In genomic region chr1:52520131-52520530, GRCm38 (mm10) we compare ENCODE assay signal across 28 mouse cellular contexts. TPM values are rescaled to one million over a fixed set of nuclear protein-coding genes. Genes with fewer than 3 reads are reported as not detected.
DNase-seq lines count a peak whose midpoint lies in the region; ATAC-seq and TF ChIP-seq lines count a peak whose summit lies in the region.
"Had no signal": no experiment of that assay in that cellular context is flagged by ENCODE, and none has a peak within 500 bp of the region (broad histone marks: within the 10 kb centered on the region; RNA-seq: fewer than 3 reads in every experiment).

No protein-coding gene starts in this region.

- no peak for TF ChIP-seq CTCF in forebrain, postnatal 0 days (IDR thresholded peaks at IDR 0.05; ENCODE audit: low read depth)
- TF ChIP-seq CTCF in lung, embryonic 14.5 days (IDR thresholded peaks at IDR 0.05; ENCODE audit: low read depth): no peak

- H3K4me3 ChIP-seq in forebrain, embryonic 14.5 days (ENCODE audit: low read depth, low read length): no peak overlapping the region
- H3K4me3 ChIP-seq in forebrain, embryonic 12.5 days (replicated peaks): no peak overlapping the region
- no peak overlapping the region for H3K4me3 ChIP-seq in forebrain, postnatal 0 days (ENCODE audit: low read depth, low read length)
- H3K4me3 ChIP-seq in forebrain, embryonic 11.5 days (ENCODE audit: low read depth, low read length): no peak overlapping the region
- H3K4me3 ChIP-seq in lung, embryonic 14.5 days (ENCODE audit: low read depth, low read length): no peak overlapping the region
- no peak overlapping the region for H3K4me3 ChIP-seq in neural tube, embryonic 15.5 days (replicated peaks)
- H3K4me3 ChIP-seq: embryonic facial prominence, embryonic 12.5 days; embryonic facial prominence, embryonic 15.5 days; heart, adult 2 months; heart, embryonic 10.5 days; heart, embryonic 13.5 days had no signal

- no peaks in the 10 kb centered on the region for H3K9me3 ChIP-seq in forebrain, embryonic 14.5 days (replicated peaks; ENCODE audit: control insufficient read depth, low read length)
- no peaks in the 10 kb centered on the region for H3K9me3 ChIP-seq in forebrain, embryonic 12.5 days
- H3K9me3 ChIP-seq in forebrain, postnatal 0 days (ENCODE audit: low read length): no peaks in the 10 kb centered on the region
- H3K9me3 ChIP-seq in forebrain, embryonic 11.5 days (ENCODE audit: control insufficient read depth, low read length): no peaks in the 10 kb centered on the region
- no peaks in the 10 kb centered on the region for H3K9me3 ChIP-seq in lung, embryonic 14.5 days (ENCODE audit: low read depth, low read length)
- no peaks in the 10 kb centered on the region for H3K9me3 ChIP-seq in neural tube, embryonic 15.5 days (replicated peaks)
- H3K9me3 ChIP-seq: embryonic facial prominence, embryonic 12.5 days; embryonic facial prominence, embryonic 15.5 days; G1E; heart, embryonic 10.5 days; heart, embryonic 13.5 days had no signal

- peaks cover 3% of the 10 kb centered on the region; the same call in 1 of the 2 replicates for H3K4me1 ChIP-seq in forebrain, embryonic 14.5 days (ENCODE audit: control insufficient read depth, insufficient read depth, low read length)
- H3K4me1 ChIP-seq in forebrain, embryonic 12.5 days: no peaks in the 10 kb centered on the region
- H3K4me1 ChIP-seq in forebrain, postnatal 0 days (ENCODE audit: insufficient read depth): peaks cover 3% of the 10 kb centered on the region; the same call in 1 of the 2 replicates
- no peaks in the 10 kb centered on the region for H3K4me1 ChIP-seq in forebrain, embryonic 11.5 days (replicated peaks; ENCODE audit: control insufficient read depth, insufficient read depth, low read length)
- H3K4me1 ChIP-seq in lung, embryonic 14.5 days (ENCODE audit: insufficient read depth): no peaks in the 10 kb centered on the region
- H3K4me1 ChIP-seq in neural tube, embryonic 15.5 days: no peaks in the 10 kb centered on the region
- H3K4me1 ChIP-seq: embryonic facial prominence, embryonic 15.5 days had no signal

- H3K4me2 ChIP-seq in forebrain, embryonic 14.5 days (ENCODE audit: low read length): no peak overlapping the region
- no peak overlapping the region for H3K4me2 ChIP-seq in forebrain, embryonic 12.5 days
- no peak overlapping the region for H3K4me2 ChIP-seq in forebrain, postnatal 0 days (ENCODE audit: low read depth)
- no peak overlapping the region for H3K4me2 ChIP-seq in forebrain, embryonic 11.5 days (ENCODE audit: low read depth, low read length, severe bottlenecking)
- H3K4me2 ChIP-seq in lung, embryonic 14.5 days: no peak overlapping the region
- no peak overlapping the region for H3K4me2 ChIP-seq in neural tube, embryonic 15.5 days
- H3K4me2 ChIP-seq: embryonic facial prominence, embryonic 12.5 days; embryonic facial prominence, embryonic 15.5 days; heart, embryonic 13.5 days; hindbrain, embryonic 14.5 days had no signal

- DNase-seq in forebrain, embryonic 14.5 days (ENCODE audit: low spot score): peak; percentile 38
- DNase-seq in forebrain, postnatal 0 days: no peak
- no peak for DNase-seq in forebrain, embryonic 11.5 days (ENCODE audit: low spot score)
- DNase-seq in lung, embryonic 14.5 days: peak; percentile 23
- DNase-seq in lung, postnatal 14 days: no peak
- DNase-seq: adrenal gland, postnatal 10 days; adrenal gland, postnatal 36 days; B cell, adult 2 months; cerebellum, adult 11-12 months; cerebellum, adult 8-10 months; gastrocnemius, postnatal 36 days; heart, adult 2 months; heart, postnatal 14 days; heart, postnatal 4 days; kidney, adult 18-20 months had no signal

- H3K36me3 ChIP-seq in forebrain, embryonic 14.5 days (ENCODE audit: control insufficient read depth, insufficient read depth, low read length): no peaks in the 10 kb centered on the region
- H3K36me3 ChIP-seq in forebrain, embryonic 12.5 days (replicated peaks): no peaks in the 10 kb centered on the region
- no peaks in the 10 kb centered on the region for H3K36me3 ChIP-seq in forebrain, postnatal 0 days (ENCODE audit: insufficient read depth)
- H3K36me3 ChIP-seq in forebrain, embryonic 11.5 days (ENCODE audit: control insufficient read depth, insufficient read depth, low read length): no peaks in the 10 kb centered on the region
- H3K36me3 ChIP-seq in lung, embryonic 14.5 days (ENCODE audit: insufficient read depth): no peaks in the 10 kb centered on the region
- no peaks in the 10 kb centered on the region for H3K36me3 ChIP-seq in neural tube, embryonic 15.5 days
- H3K36me3 ChIP-seq: embryonic facial prominence, embryonic 12.5 days; embryonic facial prominence, embryonic 15.5 days; G1E; heart, embryonic 10.5 days; heart, embryonic 13.5 days had no signal

- H3K27ac ChIP-seq in forebrain, embryonic 14.5 days (ENCODE audit: low read depth, low read length): no peak overlapping the region
- no peak overlapping the region for H3K27ac ChIP-seq in forebrain, embryonic 12.5 days
- no peak overlapping the region for H3K27ac ChIP-seq in forebrain, postnatal 0 days (ENCODE audit: low read depth, low read length)
- H3K27ac ChIP-seq in forebrain, embryonic 11.5 days (ENCODE audit: low read depth, low read length): no peak overlapping the region
- H3K27ac ChIP-seq in lung, embryonic 14.5 days (ENCODE audit: low read depth): no peak overlapping the region
- no peak overlapping the region for H3K27ac ChIP-seq in neural tube, embryonic 15.5 days (replicated peaks)
- H3K27ac ChIP-seq: embryonic facial prominence, embryonic 12.5 days; embryonic facial prominence, embryonic 15.5 days; heart, adult 2 months; heart, embryonic 10.5 days; heart, embryonic 13.5 days; hindbrain, embryonic 14.5 days; hindbrain, postnatal 0 days had no signal

- no peaks in the 10 kb centered on the region for H3K27me3 ChIP-seq in forebrain, embryonic 14.5 days (replicated peaks; ENCODE audit: control insufficient read depth, insufficient read depth, low read length)
- H3K27me3 ChIP-seq in forebrain, embryonic 12.5 days: no peaks in the 10 kb centered on the region
- H3K27me3 ChIP-seq in forebrain, postnatal 0 days (ENCODE audit: insufficient read depth, low read length): no peaks in the 10 kb centered on the region
- H3K27me3 ChIP-seq in forebrain, embryonic 11.5 days (ENCODE audit: control insufficient read depth, insufficient read depth, low read length): no peaks in the 10 kb centered on the region
- H3K27me3 ChIP-seq in lung, embryonic 14.5 days (ENCODE audit: insufficient read depth, low read length): no peaks in the 10 kb centered on the region
- no peaks in the 10 kb centered on the region for H3K27me3 ChIP-seq in neural tube, embryonic 15.5 days (replicated peaks)
- H3K27me3 ChIP-seq: CH12.LX; embryonic facial prominence, embryonic 15.5 days; heart, embryonic 13.5 days; Patski had no signal

- WGBS in forebrain, embryonic 14.5 days: 81% methylated on average over 7 of the region's 7 CpGs
- 95% methylated on average over 7 of the region's 7 CpGs for WGBS in forebrain, embryonic 12.5 days
- 77% methylated on average over 7 of the region's 7 CpGs for WGBS in forebrain, postnatal 0 days
- 91% methylated on average over 7 of the region's 7 CpGs for WGBS in forebrain, embryonic 11.5 days
- 53% methylated on average over 7 of the region's 7 CpGs for WGBS in lung, embryonic 14.5 days
- 94% methylated on average over 7 of the region's 7 CpGs for WGBS in neural tube, embryonic 15.5 days

- H3K9ac ChIP-seq in forebrain, embryonic 14.5 days (ENCODE audit: low read length): no peak overlapping the region
- no peak overlapping the region for H3K9ac ChIP-seq in forebrain, embryonic 12.5 days
- no peak overlapping the region for H3K9ac ChIP-seq in forebrain, postnatal 0 days
- no peak overlapping the region for H3K9ac ChIP-seq in forebrain, embryonic 11.5 days (ENCODE audit: low read length)
- H3K9ac ChIP-seq in lung, embryonic 14.5 days: no peak overlapping the region
- no peak overlapping the region for H3K9ac ChIP-seq in neural tube, embryonic 15.5 days (replicated peaks)
- H3K9ac ChIP-seq: embryonic facial prominence, embryonic 12.5 days; embryonic facial prominence, embryonic 15.5 days; heart, embryonic 13.5 days; hindbrain, embryonic 14.5 days had no signal

- no peak for ATAC-seq in forebrain, embryonic 14.5 days
- no peak for ATAC-seq in forebrain, embryonic 12.5 days (ENCODE audit: low FRiP score)
- ATAC-seq in forebrain, postnatal 0 days: peak; percentile 50; the same call in 1 of the 2 replicates
- ATAC-seq in forebrain, embryonic 11.5 days (replicated peaks; ENCODE audit: low FRiP score): no peak
- ATAC-seq in lung, embryonic 14.5 days (ENCODE audit: insufficient read depth): 0 out of 2 replicates have a peak, but pooled peaks have one; percentile 47
- ATAC-seq in neural tube, embryonic 15.5 days (ENCODE audit: low FRiP score): no peak
- ATAC-seq: hindbrain, postnatal 0 days; inflammation-experienced regulatory T-cells, adult 6 months; intestine, embryonic 16.5 days; Patski had no signal

RNA-seq across cellular contexts. Expression of gene Nab1, which starts 19.7 kb away (rescaled TPM):
- 6.1 and 8.5 TPM in 2 replicates for polyA plus RNA-seq in forebrain, embryonic 14.5 days (2014; fragmentation: Nextera tagmentation; extraction: Ambion mirVana)
- polyA plus RNA-seq in forebrain, embryonic 12.5 days (2016; fragmentation: Nextera tagmentation; extraction: Ambion mirVana): 6.6 and 10.1 TPM in 2 replicates
- 23.0 and 30.5 TPM in 2 replicates for total RNA-seq in forebrain, postnatal 0 days (2014; rRNA removed)
- 4.6 and 9.5 TPM in 2 replicates for polyA plus RNA-seq in forebrain, postnatal 0 days (2015; fragmentation: Nextera tagmentation; extraction: Ambion mirVana)
- polyA plus RNA-seq in forebrain, embryonic 11.5 days (2014; fragmentation: Nextera tagmentation; extraction: Ambion mirVana): 9.0 and 9.6 TPM in 2 replicates
- polyA plus RNA-seq in lung, embryonic 14.5 days (2014; fragmentation: Nextera tagmentation; extraction: Ambion mirVana): 24.0 and 25.7 TPM in 2 replicates
- 9.3 and 10.2 TPM in 2 replicates for polyA plus RNA-seq in neural tube, embryonic 15.5 days (2015; fragmentation: Nextera tagmentation; extraction: Ambion mirVana)

Comparison
In these comparisons a context has a peak if more than half of its experiments do, and no peak if none do; other contexts are left out.
1. ATAC-seq: peak in forebrain, postnatal 0 days (single experiment) and lung, embryonic 14.5 days (single experiment); none in forebrain, embryonic 14.5 days (single experiment), forebrain, embryonic 12.5 days (single experiment), forebrain, embryonic 11.5 days (single experiment) and neural tube, embryonic 15.5 days (single experiment).
2. DNase-seq: peak in forebrain, embryonic 14.5 days (single experiment) and lung, embryonic 14.5 days (single experiment); none in forebrain, postnatal 0 days (single experiment), forebrain, embryonic 11.5 days (single experiment) and lung, postnatal 14 days (single experiment).